Mouse (Mus musculus) ES-E14 (cell line): ENCODE data around the gene Klhl3.

Source experiments
- CHD2 ChIP-seq: IDR thresholded peaks from 2 replicates; pipeline ENCODE4 v1.6.1; 2014; ENCODE audit warnings: mild to moderate bottlenecking, low read depth, low read length, inconsistent platforms
- HCFC1 ChIP-seq: IDR thresholded peaks from 2 replicates; pipeline ENCODE4 v1.6.1; 2012; ENCODE audit warnings: low read length, inconsistent platforms, borderline replicate concordance; ENCODE audit not compliant: insufficient read depth
- ZNF384 ChIP-seq: IDR thresholded peaks from 2 replicates; pipeline ENCODE4 v1.6.1; 2012; ENCODE audit warnings: low read depth, low read length, inconsistent platforms

GRCm38 (mm10) chr13:58066496-58067389 is 46.6 kb downstream of the Klhl3 start:
- TF ChIP-seq HCFC1, result no peak
- TF ChIP-seq CHD2, result no peak
- no peak for TF ChIP-seq ZNF384
